Mouse (Mus musculus): ENCODE results near the gene Mab21l2.

- TF ChIP-seq POLR2A (IDR thresholded peaks at IDR 0.05; ENCODE audit: insufficient read depth, low read depth, low read length) (no peak), CTCF (IDR thresholded peaks at IDR 0.05) (no peak)
Measured at GRCm38 (mm10) chr3:86572519-86573244, 24.3 kb upstream of the Mab21l2 start.

All from heart, adult 2 months (tissue).